Mouse (Mus musculus) cerebellum, postnatal 25 days (tissue): ENCODE results near the gene Fcgr4.

Experiments used
- DNase-seq, 2 experiments: peaks; one replicate each; pipeline ENCODE4 v3.0.0; 2021; ENCODE audit warnings: mixed read lengths in 2 of 2

Fcgr4 gene

GRCm38 (mm10) chr1:171016676-171017356 is 1.9 kb upstream of the Fcgr4 start:
- no peak for DNase-seq

GRCm38 (mm10) chr1:171017468-171018158 is 1.1 kb upstream of the Fcgr4 start:
- no peak for DNase-seq

DNA sequence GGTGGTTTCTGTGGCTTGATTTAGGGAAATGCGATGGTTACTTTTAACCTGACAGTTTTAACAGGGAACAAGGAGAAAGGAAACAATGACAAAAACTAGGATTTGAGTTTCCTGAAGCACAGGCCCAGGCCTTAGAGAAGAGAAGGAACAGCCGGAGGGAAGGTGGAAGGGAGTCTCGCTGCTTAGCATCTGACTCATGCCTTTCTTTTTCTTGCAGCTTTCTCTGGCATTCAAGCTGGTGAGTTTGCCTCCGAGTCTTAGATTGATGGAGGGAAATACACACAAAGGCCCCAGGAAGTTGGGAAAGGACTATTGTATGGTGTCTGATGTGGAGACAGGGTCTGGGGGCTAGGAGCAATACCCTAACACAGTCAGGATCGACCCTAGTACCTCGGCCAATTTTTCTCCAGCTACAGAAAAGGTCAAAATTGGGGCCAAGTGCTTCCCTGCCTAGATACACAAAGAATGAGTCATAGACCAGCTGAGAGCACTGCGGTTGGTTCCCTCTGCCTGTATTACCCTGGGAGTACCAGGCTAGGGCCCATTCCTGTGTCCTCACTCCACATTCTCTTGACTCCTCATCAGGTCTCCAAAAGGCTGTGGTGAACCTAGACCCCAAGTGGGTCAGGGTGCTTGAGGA is 711 bp downstream of the Fcgr4 start:
- DNase-seq, result no peak

GRCm38 (mm10) chr1:171031752-171032151 is 13.0 kb downstream of the Fcgr4 start:
- no peak for DNase-seq

GRCm38 (mm10) chr1:171032691-171033090 is 14.0 kb downstream of the Fcgr4 start:
- DNase-seq, result peak in 1 of 2 experiments; percentile 55

- DNase-seq, result peak in 1 of 2 experiments; percentile 52
Measured at GRCm38 (mm10) chr1:171033196-171033595, 14.5 kb downstream of the Fcgr4 start.

DNA sequence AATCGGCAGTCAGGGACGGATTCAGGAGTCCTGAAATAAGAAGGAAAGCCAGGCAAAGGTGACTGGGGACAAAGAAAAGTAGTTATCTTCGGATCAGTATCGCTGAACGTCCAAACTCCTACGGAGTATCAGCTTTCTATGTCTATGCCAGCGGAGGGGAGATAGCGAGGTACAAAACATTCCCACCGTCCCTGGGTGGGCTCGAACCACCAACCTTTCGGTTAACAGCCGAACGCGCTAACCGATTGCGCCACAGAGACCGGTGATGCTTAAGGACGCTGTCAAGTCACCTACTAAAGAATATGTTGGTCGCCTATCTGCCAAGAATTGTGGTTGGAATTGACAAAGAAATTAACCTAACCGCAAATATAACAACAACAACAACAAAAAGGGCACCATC is 15.0 kb downstream of the Fcgr4 start:
- peak; percentile 94 to 95 for DNase-seq

- DNase-seq, result peak in 1 of 2 experiments; percentile 22
Measured at GRCm38 (mm10) chr1:171034201-171034600, 15.5 kb downstream of the Fcgr4 start.

DNA sequence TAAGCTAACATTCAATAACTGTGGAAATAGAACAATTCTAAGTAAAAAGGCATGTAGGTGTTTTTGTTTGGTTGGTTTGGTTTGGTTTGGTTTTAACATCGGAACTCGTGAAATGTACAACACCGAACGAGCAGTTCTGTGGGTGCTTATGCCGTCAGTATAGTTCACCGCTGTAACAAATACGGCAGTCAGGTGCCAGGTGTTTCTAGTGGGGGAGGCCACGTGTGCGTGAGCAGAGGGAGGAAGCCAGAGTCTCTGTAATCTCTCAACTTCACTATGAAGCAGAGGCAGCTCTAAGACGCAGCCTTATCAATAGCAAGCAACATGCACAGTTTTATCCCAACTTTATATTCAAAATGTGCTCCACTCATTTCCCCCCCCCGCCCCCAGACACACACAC is 16.9 kb downstream of the Fcgr4 start:
- no peak for DNase-seq

GRCm38 (mm10) chr1:171036550-171037324 is 18.0 kb downstream of the Fcgr4 start:
- DNase-seq, result peak; percentile 85 to 88

DNA sequence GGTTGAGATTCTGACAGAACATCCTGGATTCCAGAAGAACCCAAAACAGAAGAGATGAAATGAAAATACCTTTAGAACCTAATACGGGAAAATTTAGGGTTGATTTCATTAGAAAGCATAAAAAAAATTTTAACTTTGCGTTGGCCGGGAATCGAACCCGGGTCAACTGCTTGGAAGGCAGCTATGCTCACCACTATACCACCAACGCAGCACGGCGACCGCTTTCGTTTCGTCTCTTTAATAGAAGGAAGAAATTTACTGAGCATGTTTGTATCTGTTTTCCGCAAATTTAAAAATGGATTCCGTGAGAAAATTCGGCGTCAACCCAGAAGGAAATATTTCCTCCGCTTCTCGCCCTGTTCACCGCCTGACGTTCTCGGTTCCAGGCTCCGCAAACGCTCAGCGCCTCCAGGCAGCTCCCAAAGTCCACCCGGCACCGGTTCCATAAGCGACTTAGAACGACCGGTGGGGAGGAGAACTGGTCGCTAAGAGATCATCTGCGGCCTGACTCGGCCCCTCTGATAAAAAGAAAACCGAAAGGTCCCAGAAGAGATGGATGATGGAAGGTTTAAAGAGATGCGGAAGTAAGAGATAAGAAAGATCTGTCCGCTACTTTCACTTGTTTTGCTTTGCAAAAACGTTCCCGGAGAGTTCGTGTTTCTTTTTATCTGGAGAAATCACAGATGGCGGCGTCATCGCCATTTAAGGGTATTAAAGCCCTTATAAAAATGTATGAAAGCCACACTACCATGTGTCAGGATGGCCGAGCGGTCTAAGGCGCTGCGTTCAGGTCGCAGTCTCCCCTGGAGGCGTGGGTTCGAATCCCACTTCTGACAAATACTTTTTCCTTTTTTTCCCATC is 19.4 kb downstream of the Fcgr4 start:
- DNase-seq, result peak; percentile 87 to 89

DNA sequence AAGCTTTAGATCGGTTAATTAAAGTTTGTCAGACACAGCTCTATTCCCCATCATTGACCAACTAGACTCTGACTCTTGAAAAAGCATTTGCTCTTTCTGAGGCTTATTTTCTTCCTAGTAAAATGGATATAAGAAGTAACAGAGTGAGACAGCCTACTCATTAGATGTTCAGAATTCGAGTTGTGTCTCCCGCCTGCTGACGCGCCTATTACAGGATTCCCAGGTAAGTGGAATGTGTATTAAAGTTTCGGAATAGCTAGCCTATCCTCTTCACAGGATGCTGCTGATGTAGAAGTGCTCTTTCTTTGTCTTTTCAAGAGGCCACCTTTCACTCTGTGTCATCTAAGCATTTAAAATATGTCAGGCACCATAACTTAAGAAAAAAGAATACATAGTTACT is 20.4 kb downstream of the Fcgr4 start:
- no peak for DNase-seq

DNA sequence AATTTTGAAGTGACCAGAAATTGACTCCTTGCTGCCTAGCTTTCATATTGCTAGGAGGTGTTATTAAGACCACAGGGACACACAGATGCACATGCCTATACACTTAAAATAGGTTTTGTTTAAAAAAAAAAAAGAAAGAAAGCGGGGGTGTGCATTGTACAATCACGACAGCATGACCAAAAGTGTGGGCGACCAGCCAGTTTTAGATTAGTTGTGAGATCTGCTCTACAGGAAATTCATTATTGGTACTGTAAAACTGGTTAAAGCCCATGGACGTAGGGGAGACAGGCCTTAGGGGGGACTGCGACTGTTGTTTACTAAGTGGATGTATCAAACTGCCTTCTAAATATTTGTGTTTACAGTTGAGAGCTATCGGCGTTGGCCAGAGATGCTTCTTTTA is 21.2 kb downstream of the Fcgr4 start:
- no peak for DNase-seq

- DNase-seq, result no peak
Measured at GRCm38 (mm10) chr1:171043594-171044153, 25.0 kb downstream of the Fcgr4 start.

- DNase-seq, result peak; percentile 89 to 90
Measured at GRCm38 (mm10) chr1:171044365-171045078, 25.8 kb downstream of the Fcgr4 start.

DNA sequence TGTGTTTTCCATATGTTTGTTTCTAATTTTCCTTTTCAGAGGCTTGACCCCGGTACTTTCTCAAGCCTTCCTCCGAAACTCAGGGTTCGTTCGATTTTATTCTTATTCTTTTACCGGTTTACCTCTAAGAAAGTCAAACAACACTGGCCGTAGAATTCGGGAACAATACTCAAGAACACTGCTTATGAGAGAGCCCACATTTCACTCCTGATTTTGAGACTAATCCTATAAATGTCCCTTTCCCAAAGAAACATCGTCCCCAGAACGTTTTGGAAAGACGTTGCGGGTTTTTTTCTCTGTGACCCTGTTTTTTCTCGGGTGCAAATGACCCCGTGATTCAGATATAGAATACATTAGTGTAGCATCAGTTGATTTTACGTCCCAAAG is 26.4 kb downstream of the Fcgr4 start:
- no peak for DNase-seq

DNA sequence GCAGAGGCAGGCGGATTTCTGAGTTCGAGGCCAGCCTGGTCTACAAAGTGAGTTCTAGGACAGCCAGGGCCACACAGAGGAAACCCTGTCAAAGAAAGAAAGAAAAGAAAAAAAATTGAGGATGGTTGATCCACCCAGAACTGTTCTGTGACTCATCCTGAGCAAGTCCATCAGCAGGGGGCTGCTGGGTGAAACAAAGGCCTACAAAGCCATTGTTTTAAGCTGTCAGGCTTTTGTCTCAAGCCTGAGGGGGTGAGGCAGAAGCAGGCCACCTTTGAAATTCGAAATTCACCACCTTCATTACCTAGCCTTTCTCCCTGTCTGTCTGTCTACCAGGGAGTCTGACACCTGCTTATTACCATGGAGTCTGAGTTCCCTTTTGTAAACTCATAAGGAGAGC is 27.8 kb downstream of the Fcgr4 start:
- no peak for DNase-seq

DNA sequence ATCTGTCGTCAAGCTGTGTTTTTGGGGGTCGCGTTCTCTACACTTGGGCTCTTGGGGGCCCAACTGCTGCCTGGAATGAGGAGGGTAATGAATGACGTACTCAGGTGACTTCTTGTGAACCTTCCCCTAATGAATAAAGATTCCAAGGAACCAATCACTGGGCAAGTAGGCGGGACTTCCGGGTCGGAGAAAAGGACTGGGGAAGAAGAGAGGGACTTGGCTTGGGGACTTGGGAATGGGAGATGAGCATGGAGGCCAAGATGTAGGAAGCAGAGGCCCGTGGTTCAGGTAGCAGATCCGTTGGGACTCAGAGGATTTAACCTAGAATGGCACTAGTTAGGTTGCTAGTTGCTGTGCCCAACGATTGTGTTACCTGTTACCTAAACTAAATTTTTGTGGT is 30.5 kb downstream of the Fcgr4 start:
- peak in 1 of 2 experiments; percentile 43 for DNase-seq

DNA sequence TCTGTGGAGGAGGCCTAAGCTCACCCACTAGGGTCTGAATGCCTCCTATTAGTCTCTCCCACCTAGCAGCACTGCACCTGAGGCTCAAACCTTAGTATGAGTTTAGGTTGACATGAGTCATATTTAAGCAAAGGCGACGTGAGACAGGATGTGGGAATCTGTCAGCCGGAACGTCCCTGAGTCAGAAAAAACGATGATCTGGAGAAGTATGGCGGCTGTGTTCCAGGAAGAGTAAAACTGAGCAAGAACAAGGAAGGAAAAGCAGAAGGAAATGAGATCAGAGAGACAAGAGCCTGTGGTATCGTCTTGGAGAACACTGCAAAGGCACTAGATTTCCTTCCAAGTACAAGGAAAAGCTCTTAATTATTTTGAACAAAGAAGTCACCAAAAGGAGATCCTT is 32.1 kb downstream of the Fcgr4 start:
- no peak for DNase-seq

- no peak for DNase-seq
Measured at GRCm38 (mm10) chr1:171053305-171053704, 34.6 kb downstream of the Fcgr4 start.

DNA sequence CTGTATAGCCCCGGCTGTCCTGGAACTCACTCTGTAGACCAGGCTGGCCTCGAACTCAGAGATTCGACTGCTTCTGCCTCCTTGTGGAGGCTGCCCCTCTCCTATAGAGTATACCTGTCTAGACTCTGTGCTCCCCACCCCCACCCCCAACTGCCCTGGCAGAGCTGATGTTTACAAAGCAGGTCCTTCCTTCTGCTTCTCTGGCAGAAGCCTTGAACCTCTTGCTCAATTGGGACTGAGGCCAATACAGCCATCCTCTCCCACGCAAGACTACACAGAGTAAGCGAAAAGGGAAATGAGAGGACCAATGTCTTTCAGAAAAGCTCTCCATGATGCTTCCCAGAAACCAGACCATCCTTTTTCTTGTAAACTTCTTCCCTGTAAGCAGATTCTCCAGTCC is 38.5 kb downstream of the Fcgr4 start:
- no peak for DNase-seq
